Mouse (Mus musculus) adrenal gland, adult 2 months (tissue): ENCODE measurements at regions not wholly inside any gene's neighbourhood (a gene's known extent, or its start where the extent isn't known, plus 50 kb on each side); places are given as distances from the start of the nearest gene placed in this dataset.

ENCODE experiments used
- DNase-seq: peaks from one replicate; pipeline ENCODE4 v3.0.0; 2021

GRCm38 (mm10) chr7:76146385-76146784, 83.3 kb upstream of the Agbl1 start:
- DNase-seq = no peak

DNA sequence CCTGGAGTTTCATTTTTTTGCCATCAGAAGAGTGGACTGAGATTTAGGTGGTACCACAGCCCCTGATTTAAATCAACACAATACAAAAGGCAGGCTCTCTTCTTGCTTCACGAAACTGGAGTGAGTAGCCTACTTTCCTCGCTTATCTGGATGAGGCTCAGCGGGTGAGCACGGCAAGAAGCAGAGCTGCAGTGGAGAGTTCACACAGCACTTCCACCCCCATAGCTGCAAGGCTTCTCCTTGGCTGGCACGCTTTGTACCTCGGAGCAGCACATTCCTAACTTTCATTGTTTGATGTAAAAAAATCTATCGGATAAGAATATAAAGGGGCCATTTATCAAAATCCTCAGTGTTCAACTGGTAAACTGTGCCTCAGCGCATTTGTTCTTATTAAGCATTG, 72.8 kb upstream of the Agbl1 start:
- DNase-seq = no peak

- DNase-seq = no peak
These were observed 65.5 kb upstream of the Agbl1 start for GRCm38 (mm10) chr7:76164191-76164590.

DNA sequence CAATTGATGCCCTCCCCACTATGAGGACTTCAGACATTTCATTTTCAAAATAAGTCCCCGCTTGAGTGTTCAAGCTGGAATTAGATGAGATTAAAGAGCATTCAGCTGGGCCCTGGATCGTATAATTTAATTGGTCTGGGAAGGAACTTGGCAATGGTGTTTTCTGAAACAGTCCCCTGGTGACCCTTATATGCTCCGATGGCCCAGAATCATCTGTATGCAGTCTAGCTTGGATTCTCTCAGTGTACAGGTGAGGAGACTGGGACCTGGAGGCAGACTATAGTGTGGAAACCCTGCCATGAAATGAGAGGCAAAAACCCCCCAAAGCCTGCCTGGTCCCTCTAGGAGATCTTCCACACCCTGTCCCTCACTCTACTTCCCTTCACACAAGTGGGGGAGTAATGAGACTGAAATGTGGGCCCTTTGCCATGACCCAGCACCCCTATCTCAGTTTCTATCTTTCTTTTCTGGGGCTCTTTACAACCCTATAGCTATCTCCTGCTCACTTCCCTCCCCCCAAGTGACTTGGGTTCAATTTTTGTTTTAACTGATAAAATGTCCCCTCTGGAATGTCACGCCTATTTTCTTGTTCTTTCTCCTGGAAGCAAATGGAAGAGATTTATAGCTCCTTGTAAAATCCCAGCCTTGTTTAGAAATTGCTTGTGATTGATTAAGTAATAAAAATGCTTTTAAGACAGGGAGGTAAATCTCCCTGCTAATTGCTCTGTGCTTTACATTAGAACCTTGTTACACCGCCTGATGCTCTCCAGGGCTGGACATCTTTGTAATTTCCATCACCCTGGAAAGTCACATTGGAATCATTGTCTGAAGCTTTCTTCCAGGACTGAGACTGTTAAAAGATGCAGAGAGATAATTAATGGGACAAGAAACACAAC, 64.7 kb upstream of the Agbl1 start:
- DNase-seq = no peak

DNA sequence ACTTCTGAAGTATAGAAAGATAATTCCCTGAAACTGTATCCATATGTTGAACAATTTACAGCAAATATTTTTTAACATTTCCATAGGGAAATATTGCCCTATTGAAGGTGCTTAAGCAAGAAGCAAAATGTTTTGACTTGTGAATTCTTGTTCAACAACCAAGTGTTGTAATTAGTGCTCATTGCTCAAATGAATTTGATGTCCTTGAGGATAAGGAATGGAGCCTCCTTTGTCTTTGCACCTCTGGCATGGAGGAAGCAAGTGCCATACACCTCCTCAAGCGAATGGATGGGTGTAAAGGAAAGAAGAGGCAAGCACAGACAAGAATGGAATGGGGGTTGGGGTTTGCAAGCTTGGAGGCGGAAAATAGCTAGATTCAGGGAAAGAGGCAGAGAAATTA, 59.2 kb upstream of the Agbl1 start:
- no peak for DNase-seq

DNA sequence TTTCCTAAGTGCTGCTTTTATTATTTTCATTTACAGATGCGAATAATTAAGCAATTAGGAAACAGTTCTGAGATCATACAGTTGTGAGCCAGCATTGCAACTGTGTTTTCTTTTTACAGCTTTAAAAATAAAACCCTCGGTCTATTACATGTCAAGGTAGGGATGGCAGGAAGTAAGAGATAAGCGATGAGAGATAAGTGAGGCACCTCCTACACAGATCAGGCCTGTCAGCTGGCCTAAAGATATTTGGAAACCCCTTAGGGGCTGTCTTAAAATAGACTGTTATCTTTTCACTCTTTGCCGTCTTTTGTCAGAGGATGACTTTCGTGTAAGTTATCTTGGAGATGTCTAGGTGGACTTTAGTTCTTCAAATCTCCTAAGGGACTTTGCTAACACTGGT, 53.5 kb upstream of the Agbl1 start:
- DNase-seq = no peak

DNA sequence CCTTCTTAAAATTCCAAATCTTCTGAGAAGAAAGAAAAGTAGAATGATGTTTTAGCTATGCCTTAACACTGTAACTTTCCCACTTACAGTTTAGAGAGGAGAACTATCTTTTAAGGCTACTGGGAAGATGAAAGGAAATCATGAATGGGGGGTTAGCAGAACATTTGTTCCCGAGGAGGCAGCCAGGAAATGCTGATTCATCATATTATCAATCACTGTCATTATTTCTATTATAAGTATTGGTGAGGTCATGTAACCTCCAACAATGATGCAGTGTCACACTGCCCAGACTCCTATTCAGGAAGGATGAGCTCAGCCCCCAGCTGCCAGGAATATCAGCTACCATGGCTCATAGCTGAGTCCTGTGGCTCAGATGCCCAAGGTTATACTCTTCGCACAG, 52.3 kb upstream of the Agbl1 start:
- peak; percentile 49 for DNase-seq
